Mouse (Mus musculus): Measurements from ENCODE around the gene Snap23. TPM values are rescaled to one million over a fixed set of nuclear protein-coding genes. Genes with fewer than 3 reads are reported as not detected.

Gene Snap23
- total RNA-seq, 2 experiments from 2014 or later, result 64.3 to 86.2 TPM

- peak; percentile 79 for ATAC-seq (replicated peaks; ENCODE audit: poor library complexity)
Observed at GRCm38 (mm10) chr2:120578286-120578685, 10.8 kb downstream of the Snap23 start.

- no peak for ATAC-seq (replicated peaks; ENCODE audit: poor library complexity)
Observed at GRCm38 (mm10) chr2:120589759-120590158, 22.3 kb downstream of the Snap23 start.

- ATAC-seq (replicated peaks; ENCODE audit: poor library complexity), result no peak; the same call in 1 of the 2 replicates
Observed at GRCm38 (mm10) chr2:120592227-120592626, 24.8 kb downstream of the Snap23 start.

- ATAC-seq (replicated peaks; ENCODE audit: poor library complexity), result no peak
Observed at GRCm38 (mm10) chr2:120597734-120598133, 30.3 kb downstream of the Snap23 start.

- ATAC-seq (replicated peaks; ENCODE audit: poor library complexity), result no peak
Observed at GRCm38 (mm10) chr2:120599506-120599905, 32.0 kb downstream of the Snap23 start.

GRCm38 (mm10) chr2:120606021-120606690 lies 38.7 kb downstream of the Snap23 start:
- ATAC-seq (replicated peaks; ENCODE audit: poor library complexity), result peak; percentile 41

GRCm38 (mm10) chr2:120608830-120609723 lies 41.6 kb downstream of the Snap23 start, which contains the start of the genes Haus2 and Lrrc57:
TSS of gene Haus2 (plus strand) at chr2:120609383.
TSS of gene Lrrc57 (minus strand) at chr2:120609520.
- ATAC-seq (replicated peaks; ENCODE audit: poor library complexity), result peak; percentile 96

- no peak for ATAC-seq (replicated peaks; ENCODE audit: poor library complexity)
Observed at GRCm38 (mm10) chr2:120616279-120617163, 49.0 kb downstream of the Snap23 start.

GRCm38 (mm10) chr2:120619538-120619937 lies 52.1 kb downstream of the Snap23 start:
- ATAC-seq (replicated peaks; ENCODE audit: poor library complexity), result no peak

- ATAC-seq (replicated peaks; ENCODE audit: poor library complexity), result peak; percentile 44; the same call in 1 of the 2 replicates
Observed at GRCm38 (mm10) chr2:120622920-120623319, 55.4 kb downstream of the Snap23 start.

GRCm38 (mm10) chr2:120628076-120628865 lies 60.8 kb downstream of the Snap23 start:
- ATAC-seq (replicated peaks; ENCODE audit: poor library complexity), result no peak

- peak; percentile 96 for ATAC-seq (replicated peaks; ENCODE audit: poor library complexity)
Observed at GRCm38 (mm10) chr2:120628886-120629735, 61.6 kb downstream of the Snap23 start, which contains the start of gene Stard9. TSS of gene Stard9 (plus strand) at chr2:120629121.

- no peak for ATAC-seq (replicated peaks; ENCODE audit: poor library complexity)
Observed at GRCm38 (mm10) chr2:120630246-120630645, 62.8 kb downstream of the Snap23 start.

- no peak for ATAC-seq (replicated peaks; ENCODE audit: poor library complexity)
Observed at GRCm38 (mm10) chr2:120630655-120631054, 63.2 kb downstream of the Snap23 start.

GRCm38 (mm10) chr2:120631521-120631920 lies 64.0 kb downstream of the Snap23 start:
- ATAC-seq (replicated peaks; ENCODE audit: poor library complexity), result no peak; the same call in 1 of the 2 replicates

GRCm38 (mm10) chr2:120631957-120632356 lies 64.5 kb downstream of the Snap23 start:
- peak; percentile 63 for ATAC-seq (replicated peaks; ENCODE audit: poor library complexity)

GRCm38 (mm10) chr2:120640835-120641234 lies 73.4 kb downstream of the Snap23 start:
- ATAC-seq (replicated peaks; ENCODE audit: poor library complexity), result no peak

GRCm38 (mm10) chr2:120643836-120644235 lies 76.4 kb downstream of the Snap23 start:
- no peak for ATAC-seq (replicated peaks; ENCODE audit: poor library complexity)

GRCm38 (mm10) chr2:120646777-120647176 lies 79.3 kb downstream of the Snap23 start:
- ATAC-seq (replicated peaks; ENCODE audit: poor library complexity), result no peak

Data from megakaryocyte progenitor cell, adult 5-6 weeks (primary cell).